Mouse (Mus musculus): ENCODE measurements around the gene Irf4.

- TF ChIP-seq CTCF (IDR thresholded peaks at IDR 0.05; ENCODE audit: insufficient read depth, low read length) = no peak
- no peak for TF ChIP-seq POLR2A (IDR thresholded peaks at IDR 0.05; ENCODE audit: borderline replicate concordance, extremely low read depth, low read depth, low read length)
Measured at GRCm38 (mm10) chr13:30722601-30723000, 26.4 kb upstream of the Irf4 start.

Data from lung, adult 2 months (tissue).